Mouse (Mus musculus) embryonic facial prominence, embryonic 12.5 days (tissue): ENCODE data around the gene Neurl1b. TPM values are rescaled to one million over a fixed set of nuclear protein-coding genes. Genes with fewer than 3 reads are reported as not detected.
A peak's percentile ranks its signal among the peaks of the same experiment; 100 is the strongest.

Experiments used
- ATAC-seq: fragments of 200-750 bp; cut with Nextera tagmentation; 2 replicates; pipeline ENCODE4 v1.8.0; 2017; ENCODE audit not compliant: insufficient number of reproducible peaks, insufficient read depth, low FRiP score, low TSS enrichment
- H3K27ac ChIP-seq: fragments of 300-500 bp; sonication (generic); 2 replicates; pipeline ENCODE4 v1.5.1; 2016; ENCODE audit warnings: mild to moderate bottlenecking
- H3K27me3 ChIP-seq: fragments of 300-500 bp; sonication (generic); 2 replicates; pipeline ENCODE4 v1.6.1; 2016; ENCODE audit warnings: mild to moderate bottlenecking, moderate library complexity
- H3K36me3 ChIP-seq: fragments of 300-500 bp; sonication (generic); 2 replicates; pipeline ENCODE4 v1.6.1; 2016; ENCODE audit warnings: mild to moderate bottlenecking
- H3K4me1 ChIP-seq: fragments of 300-500 bp; sonication (generic); 2 replicates; pipeline ENCODE4 v1.6.1; 2016
- H3K4me2 ChIP-seq: fragments of 300-500 bp; sonication (generic); replicated peaks from 2 replicates; pipeline ENCODE4 v1.6.1; 2016; ENCODE audit warnings: mild to moderate bottlenecking, moderate library complexity
- H3K4me3 ChIP-seq: fragments of 300-500 bp; sonication (generic); 2 replicates; pipeline ENCODE4 v1.5.1; 2016; ENCODE audit warnings: mild to moderate bottlenecking
- H3K9ac ChIP-seq: fragments of 300-500 bp; sonication (generic); 2 replicates; pipeline ENCODE4 v1.6.1; 2016; ENCODE audit warnings: mild to moderate bottlenecking, moderate library complexity
- H3K9me3 ChIP-seq: fragments of 300-500 bp; sonication (generic); 2 replicates; pipeline ENCODE4 v1.6.1; 2016; ENCODE audit warnings: mild to moderate bottlenecking, moderate library complexity
- WGBS: fragments of 180-500 bp; shearing (Covaris S2); methylation state at CpG from one replicate; pipeline ENCODE4 v1.1.7; 2016; 5-methylcytosine and 5-hydroxymethylcytosine counted together
- polyA plus RNA-seq: library from polyadenylated mRNA; unstranded; fragments of >200 nt; fragmentation: Nextera tagmentation; extraction: Ambion mirVana; gene quantifications from 2 replicates; pipeline ENCODE4 v1.2.1, GENCODE M21; 2016

The Neurl1b gene
- 0.45 and 0.46 TPM in 2 replicates for polyA plus RNA-seq

DNA sequence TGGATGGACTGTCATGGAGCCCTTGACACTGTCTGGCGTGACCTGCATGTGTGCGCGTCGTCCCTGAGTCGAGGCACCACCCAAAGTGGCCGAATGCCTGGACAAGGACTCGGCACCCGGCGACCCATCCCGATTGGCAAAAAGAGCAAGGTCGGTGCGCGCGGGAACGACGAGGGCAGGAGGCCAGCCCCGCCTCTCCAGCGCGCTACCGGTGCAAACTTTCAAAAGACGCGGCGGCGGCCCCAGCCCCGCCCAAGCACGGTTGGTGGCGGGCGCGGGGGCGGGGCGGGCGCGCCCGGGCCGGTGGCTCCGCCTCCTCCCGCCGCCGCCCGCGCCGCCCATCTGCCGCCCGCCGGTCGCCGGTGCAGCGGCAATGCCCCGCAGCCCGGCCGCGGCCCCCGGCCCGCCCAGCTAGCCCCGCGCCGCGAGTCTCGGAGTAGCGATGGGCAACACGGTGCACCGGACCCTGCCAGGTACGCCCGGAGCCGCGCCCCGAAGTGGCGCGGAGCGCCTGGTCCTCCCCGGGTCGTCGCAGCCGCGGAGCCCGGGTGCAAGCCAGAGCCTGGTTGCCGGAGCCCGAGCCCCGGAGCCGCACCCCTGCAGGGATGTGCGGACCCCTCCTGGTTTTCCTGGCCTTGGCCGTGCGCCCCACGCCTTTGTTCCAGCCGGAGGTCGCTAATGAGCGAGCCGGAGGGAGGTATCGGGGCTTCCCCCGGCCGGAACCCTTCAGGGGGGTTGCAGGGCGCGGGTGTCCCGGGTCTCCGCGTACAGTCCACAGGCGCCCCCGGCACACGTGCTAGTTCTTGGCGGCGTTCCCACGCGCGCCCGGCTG lies at the start of gene Neurl1b:
Gene Neurl1b, plus strand, starts transcription at position 307 of the 832 bp plus-strand sequence.
- peak within 1 kb of the TSS; percentile 52 for H3K9ac ChIP-seq
- no peak within 1 kb of the TSS for H3K27ac ChIP-seq
- H3K36me3 ChIP-seq: no peaks in the 10 kb centered on the region
- no peaks in the 10 kb centered on the region for H3K9me3 ChIP-seq
- peak within 1 kb of the TSS; percentile 59 for H3K4me3 ChIP-seq
- peaks cover 70% of the 10 kb centered on the region for H3K27me3 ChIP-seq
- peaks cover 8% of the 10 kb centered on the region for H3K4me1 ChIP-seq
- ATAC-seq: peak; percentile 55; the same call in 1 of the 2 replicates
- under 1% methylated on average over 104 of the region's 105 CpGs for WGBS
- peak within 1 kb of the TSS; percentile 82 for H3K4me2 ChIP-seq

GRCm38 (mm10) chr17:26366792-26367191 lies 47.8 kb upstream of the Neurl1b start:
- H3K4me1 ChIP-seq: peaks cover 8% of the 10 kb centered on the region
- no peak overlapping the region for H3K27ac ChIP-seq
- H3K4me2 ChIP-seq: no peak overlapping the region
- no peaks in the 10 kb centered on the region for H3K36me3 ChIP-seq
- no peak for ATAC-seq
- H3K9ac ChIP-seq: no peak overlapping the region
- no peak overlapping the region for H3K4me3 ChIP-seq
- H3K9me3 ChIP-seq: no peaks in the 10 kb centered on the region
- 78% methylated on average over 4 of the region's 4 CpGs for WGBS
- no peaks in the 10 kb centered on the region for H3K27me3 ChIP-seq

- H3K27me3 ChIP-seq: no peaks in the 10 kb centered on the region
- H3K9ac ChIP-seq: no peak overlapping the region
- H3K4me1 ChIP-seq: no peaks in the 10 kb centered on the region
- no peaks in the 10 kb centered on the region for H3K9me3 ChIP-seq
- no peak overlapping the region for H3K27ac ChIP-seq
- no peak overlapping the region for H3K4me2 ChIP-seq
- H3K4me3 ChIP-seq: no peak overlapping the region
- peak; percentile 31; the same call in 1 of the 2 replicates for ATAC-seq
- WGBS: 65% methylated on average over 10 of the region's 10 CpGs
- H3K36me3 ChIP-seq: no peaks in the 10 kb centered on the region
Observed at GRCm38 (mm10) chr17:26368336-26368992, 46.2 kb upstream of the Neurl1b start.

DNA sequence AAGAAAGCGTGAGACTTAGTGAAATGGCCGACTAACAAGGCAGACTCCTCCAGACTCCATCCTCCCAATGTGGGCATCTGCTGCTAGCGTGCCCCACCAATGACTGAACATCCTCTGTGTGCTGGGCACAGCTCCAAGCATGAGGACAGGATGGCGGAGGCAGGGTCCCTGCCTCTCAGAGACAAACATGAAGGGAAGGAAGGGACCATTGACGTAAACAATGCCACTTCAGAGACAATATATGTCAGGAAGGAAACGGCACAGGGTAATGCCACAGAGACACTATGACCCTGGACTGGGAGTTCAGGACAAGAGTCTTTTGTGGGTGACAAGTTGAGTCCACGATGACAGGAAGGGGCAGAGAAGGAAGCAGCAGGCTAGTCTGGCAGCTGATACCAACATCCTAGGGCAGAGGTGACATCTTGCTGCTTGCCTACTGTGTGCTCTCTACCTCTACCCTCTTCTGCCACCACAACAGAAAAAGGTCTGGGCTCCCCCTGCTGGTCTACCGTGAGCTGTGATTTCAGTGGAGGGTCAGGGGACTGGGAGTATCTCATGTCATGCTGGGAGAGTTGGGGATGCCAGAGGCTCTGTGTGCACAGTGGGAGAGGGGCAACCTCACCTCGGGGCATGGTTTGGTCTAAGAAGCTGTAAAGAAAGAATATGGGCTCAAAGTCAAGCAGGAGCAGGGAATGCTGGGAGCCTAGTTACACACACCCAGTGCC lies 43.9 kb upstream of the Neurl1b start:
- Histone ChIP-seq H3K27ac (no peak overlapping the region), H3K4me1 (no peaks in the 10 kb centered on the region), H3K4me2 (no peak overlapping the region), H3K9me3 (no peaks in the 10 kb centered on the region), H3K27me3 (no peaks in the 10 kb centered on the region), H3K36me3 (no peaks in the 10 kb centered on the region), H3K9ac (no peak overlapping the region), H3K4me3 (no peak overlapping the region)
- 47% methylated on average over 9 of the region's 9 CpGs for WGBS
- ATAC-seq: no peak

GRCm38 (mm10) chr17:26371246-26371535 lies 43.4 kb upstream of the Neurl1b start:
- H3K27me3 ChIP-seq: no peaks in the 10 kb centered on the region
- no peak for ATAC-seq
- no peak overlapping the region for H3K4me3 ChIP-seq
- no peak overlapping the region for H3K9ac ChIP-seq
- no peaks in the 10 kb centered on the region for H3K9me3 ChIP-seq
- no peak overlapping the region for H3K27ac ChIP-seq
- no peaks in the 10 kb centered on the region for H3K36me3 ChIP-seq
- H3K4me2 ChIP-seq: no peak overlapping the region
- H3K4me1 ChIP-seq: no peaks in the 10 kb centered on the region
- 59% methylated on average over 3 of the region's 3 CpGs for WGBS

DNA sequence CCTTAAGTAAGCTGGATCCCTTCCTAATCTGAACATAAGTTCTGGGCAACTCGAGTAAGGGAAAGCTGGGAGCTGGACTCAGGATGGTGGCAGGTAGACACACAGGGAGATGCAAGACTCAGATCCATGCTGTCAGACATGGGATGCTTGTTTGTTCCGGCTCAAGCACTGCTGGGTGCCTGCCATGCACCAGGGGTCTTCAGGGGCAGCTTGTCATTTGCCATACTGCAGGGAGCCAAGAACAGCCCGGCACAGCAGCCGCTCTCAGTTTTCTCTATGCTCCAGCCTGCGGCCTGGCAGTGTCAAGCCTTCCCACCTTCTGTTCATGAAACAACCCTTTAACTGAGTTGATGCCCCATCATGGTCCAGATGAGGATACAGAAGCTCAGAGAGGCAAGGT lies 41.4 kb upstream of the Neurl1b start:
- no peak for ATAC-seq
- 70% methylated on average over 5 of the region's 5 CpGs for WGBS
- no peaks in the 10 kb centered on the region for H3K4me1 ChIP-seq

DNA sequence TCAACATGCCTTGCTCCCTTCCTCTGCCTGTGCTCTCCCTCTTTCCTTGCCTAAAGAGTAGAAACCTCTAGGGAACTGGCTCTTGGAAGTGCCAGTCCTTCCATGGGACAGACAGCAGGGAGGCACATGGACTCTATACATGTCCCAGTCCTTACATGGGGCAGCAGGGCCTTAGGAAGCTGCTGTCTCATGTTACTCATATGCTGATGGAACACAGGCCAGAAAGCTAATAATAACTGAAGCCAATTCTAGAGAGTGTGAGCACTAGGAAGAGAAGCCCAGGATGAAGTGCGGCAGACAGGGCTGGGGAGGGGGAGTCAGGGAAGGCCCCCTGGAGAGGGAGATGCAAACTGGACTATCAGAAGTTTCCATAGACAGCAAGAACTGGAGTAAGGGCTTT lies 38.2 kb upstream of the Neurl1b start:
- H3K27ac ChIP-seq: no peak overlapping the region
- H3K27me3 ChIP-seq: no peaks in the 10 kb centered on the region
- no peaks in the 10 kb centered on the region for H3K9me3 ChIP-seq
- no peak overlapping the region for H3K9ac ChIP-seq
- no peaks in the 10 kb centered on the region for H3K36me3 ChIP-seq
- WGBS: 53% methylated on average over 1 of the region's 1 CpGs
- H3K4me1 ChIP-seq: peaks cover 15% of the 10 kb centered on the region
- no peak overlapping the region for H3K4me3 ChIP-seq
- no peak for ATAC-seq
- H3K4me2 ChIP-seq: no peak overlapping the region

More for the DNA sequence above, 41.4 kb upstream of the Neurl1b start:
- Histone ChIP-seq H3K27me3 (no peaks in the 10 kb centered on the region), H3K36me3 (no peaks in the 10 kb centered on the region), H3K27ac (no peak overlapping the region), H3K4me2 (no peak overlapping the region), H3K9ac (no peak overlapping the region), H3K9me3 (no peaks in the 10 kb centered on the region), H3K4me3 (no peak overlapping the region)

- ATAC-seq: no peak
- 77% methylated on average over 4 of the region's 4 CpGs for WGBS
- no peaks in the 10 kb centered on the region for H3K36me3 ChIP-seq
- H3K4me3 ChIP-seq: no peak overlapping the region
- H3K4me2 ChIP-seq: no peak overlapping the region
- no peaks in the 10 kb centered on the region for H3K9me3 ChIP-seq
- H3K27me3 ChIP-seq: no peaks in the 10 kb centered on the region
- H3K4me1 ChIP-seq: peaks cover 20% of the 10 kb centered on the region
- H3K27ac ChIP-seq: no peak overlapping the region
- H3K9ac ChIP-seq: no peak overlapping the region
Observed at GRCm38 (mm10) chr17:26376994-26377744, 37.5 kb upstream of the Neurl1b start.

- peak; percentile 54; the same call in 1 of the 2 replicates for ATAC-seq
- 41% methylated on average over 8 of the region's 8 CpGs for WGBS
- peaks cover 20% of the 10 kb centered on the region for H3K4me1 ChIP-seq
- no peak overlapping the region; the same call in 1 of the 2 replicates for H3K27ac ChIP-seq
- H3K9ac ChIP-seq: no peak overlapping the region
- H3K9me3 ChIP-seq: no peaks in the 10 kb centered on the region
- H3K27me3 ChIP-seq: no peaks in the 10 kb centered on the region
- no peaks in the 10 kb centered on the region for H3K36me3 ChIP-seq
- peak overlapping the region; percentile 5; the same call in 1 of the 2 replicates for H3K4me2 ChIP-seq
- H3K4me3 ChIP-seq: no peak overlapping the region
Observed at GRCm38 (mm10) chr17:26380280-26380985, 34.2 kb upstream of the Neurl1b start.

GRCm38 (mm10) chr17:26380986-26381446 lies 33.6 kb upstream of the Neurl1b start:
- H3K36me3 ChIP-seq: no peaks in the 10 kb centered on the region
- no peak overlapping the region for H3K9ac ChIP-seq
- peak overlapping the region; percentile 47; the same call in 1 of the 2 replicates for H3K27ac ChIP-seq
- H3K4me1 ChIP-seq: peaks cover 20% of the 10 kb centered on the region
- no peaks in the 10 kb centered on the region for H3K27me3 ChIP-seq
- peak overlapping the region; percentile 5; the same call in 1 of the 2 replicates for H3K4me2 ChIP-seq
- no peaks in the 10 kb centered on the region for H3K9me3 ChIP-seq
- no peak overlapping the region for H3K4me3 ChIP-seq
- peak; percentile 65; the same call in 1 of the 2 replicates for ATAC-seq
- 43% methylated on average over 4 of the region's 4 CpGs for WGBS
